Mouse (Mus musculus): ENCODE measurements around the gene Mef2c. TPM values are rescaled to one million over a fixed set of nuclear protein-coding genes. Genes with fewer than 3 reads are reported as not detected.

Gene Mef2c
- 10 to 100 TPM in 1 of 2 experiments, 1 to 10 TPM in 1; 1.4 to 10.1 TPM for polyA plus RNA-seq (2012; fragmentation: generic; extraction: Trizol)

GRCm38 (mm10) chr13:83503919-83504318 lies at the start of gene Mef2c:
Gene Mef2c, plus strand, starts transcription at chr13:83504034.

All from C3H10T1/2 (cell line).